Mouse (Mus musculus) heart, embryonic 13.5 days (tissue): Measurements from ENCODE around the gene Agbl4. TPM values are rescaled to one million over a fixed set of nuclear protein-coding genes. Genes with fewer than 3 reads are reported as not detected.

Source experiments
- ATAC-seq: fragments of 200-750 bp; cut with Nextera tagmentation; 2 replicates; pipeline ENCODE4 v1.8.0; 2017; ENCODE audit warnings: moderate TSS enrichment; ENCODE audit not compliant: insufficient number of reproducible peaks, low FRiP score, low TSS enrichment; ENCODE audit errors: extremely low read depth
- H3K27ac ChIP-seq: fragments of 300-500 bp; sonication (generic); replicated peaks from 2 replicates; pipeline ENCODE4 v1.5.1; 2015; ENCODE audit warnings: moderate library complexity, mild to moderate bottlenecking, inconsistent platforms
- H3K27me3 ChIP-seq: fragments of 300-500 bp; sonication (generic); replicated peaks from 2 replicates; pipeline ENCODE4 v1.6.1; 2015; ENCODE audit warnings: mild to moderate bottlenecking, inconsistent platforms
- H3K36me3 ChIP-seq: fragments of 300-500 bp; sonication (generic); 2 replicates; pipeline ENCODE4 v1.6.1; 2015; ENCODE audit warnings: mild to moderate bottlenecking, inconsistent platforms
- H3K4me1 ChIP-seq: fragments of 300-500 bp; sonication (generic); 2 replicates; pipeline ENCODE4 v1.6.1; 2015; ENCODE audit warnings: inconsistent platforms
- H3K4me2 ChIP-seq: fragments of 300-500 bp; sonication (generic); 2 replicates; pipeline ENCODE4 v1.6.1; 2015; ENCODE audit warnings: inconsistent platforms, mild to moderate bottlenecking, moderate library complexity
- H3K4me3 ChIP-seq: fragments of 300-500 bp; sonication (generic); 2 replicates; pipeline ENCODE4 v1.5.1; 2015; ENCODE audit warnings: moderate library complexity, mild to moderate bottlenecking, inconsistent platforms
- H3K9ac ChIP-seq: fragments of 300-500 bp; sonication (generic); 2 replicates; pipeline ENCODE4 v1.6.1; 2015; ENCODE audit warnings: inconsistent platforms, mild to moderate bottlenecking, moderate library complexity
- H3K9me3 ChIP-seq: fragments of 300-500 bp; sonication (generic); 2 replicates; pipeline ENCODE4 v1.6.1; 2016; ENCODE audit warnings: inconsistent platforms
- WGBS: fragments of 180-500 bp; shearing (Covaris S2); methylation state at CpG from one replicate; pipeline ENCODE4 v1.1.7; 2015; ENCODE audit warnings: mixed read lengths; 5-methylcytosine and 5-hydroxymethylcytosine counted together
- polyA plus RNA-seq: library from polyadenylated mRNA; unstranded; fragments of >200 nt; fragmentation: Nextera tagmentation; extraction: Ambion mirVana; gene quantifications from 2 replicates; pipeline ENCODE4 v1.2.1, GENCODE M21; 2015

Agbl4 gene
- polyA plus RNA-seq, 1 experiment from 2014 or later: 0.94 TPM

- no peak for ATAC-seq
- Histone ChIP-seq H3K4me1 (0 out of 2 replicates have a peak, but pooled peaks cover 3% of the 10 kb centered on the region), H3K4me3 (no peak overlapping the region), H3K27ac (no peak overlapping the region), H3K4me2 (no peak overlapping the region), H3K27me3 (no peaks in the 10 kb centered on the region), H3K9me3 (no peaks in the 10 kb centered on the region), H3K9ac (no peak overlapping the region), H3K36me3 (no peaks in the 10 kb centered on the region)
- WGBS: 77% methylated on average over 5 of the region's 5 CpGs
These were observed 1284.5 kb downstream of the Agbl4 start for GRCm38 (mm10) chr4:111681926-111682325.

GRCm38 (mm10) chr4:111682793-111683192, 1285.3 kb downstream of the Agbl4 start:
- Histone ChIP-seq H3K4me1 (peaks cover 8% of the 10 kb centered on the region; the same call in 1 of the 2 replicates), H3K9ac (no peak overlapping the region), H3K36me3 (no peaks in the 10 kb centered on the region), H3K4me2 (no peak overlapping the region), H3K27me3 (no peaks in the 10 kb centered on the region), H3K27ac (no peak overlapping the region), H3K9me3 (no peaks in the 10 kb centered on the region), H3K4me3 (no peak overlapping the region)
- no peak for ATAC-seq
- 69% methylated on average over 3 of the region's 3 CpGs for WGBS

- WGBS: 66% methylated on average over 5 of the region's 5 CpGs
- no peaks in the 10 kb centered on the region for H3K36me3 ChIP-seq
These were observed 1286.4 kb downstream of the Agbl4 start for GRCm38 (mm10) chr4:111683843-111684242.

GRCm38 (mm10) chr4:111685951-111686350, 1288.5 kb downstream of the Agbl4 start:
- Histone ChIP-seq H3K4me3 (no peak overlapping the region), H3K36me3 (no peaks in the 10 kb centered on the region), H3K4me2 (no peak overlapping the region), H3K9ac (no peak overlapping the region), H3K4me1 (peaks cover 13% of the 10 kb centered on the region), H3K9me3 (no peaks in the 10 kb centered on the region), H3K27me3 (no peaks in the 10 kb centered on the region), H3K27ac (no peak overlapping the region)
- 79% methylated on average over 2 of the region's 2 CpGs for WGBS
- ATAC-seq: no peak

More at GRCm38 (mm10) chr4:111683843-111684242, 1286.4 kb downstream of the Agbl4 start:
- Histone ChIP-seq H3K4me2 (no peak overlapping the region), H3K9me3 (no peaks in the 10 kb centered on the region), H3K27me3 (no peaks in the 10 kb centered on the region), H3K27ac (no peak overlapping the region), H3K4me1 (peaks cover 8% of the 10 kb centered on the region; the same call in 1 of the 2 replicates), H3K4me3 (no peak overlapping the region), H3K9ac (no peak overlapping the region)
- ATAC-seq: no peak

- Histone ChIP-seq H3K9ac (peak overlapping the region; percentile 65), H3K27me3 (no peaks in the 10 kb centered on the region), H3K4me1 (peaks cover 22% of the 10 kb centered on the region), H3K36me3 (no peaks in the 10 kb centered on the region), H3K9me3 (no peaks in the 10 kb centered on the region), H3K27ac (no peak overlapping the region), H3K4me2 (peak overlapping the region; percentile 69), H3K4me3 (peak overlapping the region; percentile 32)
- WGBS: 6% methylated on average over 9 of the region's 9 CpGs
- no peak for ATAC-seq
These were observed 1289.5 kb downstream of the Agbl4 start for GRCm38 (mm10) chr4:111686951-111687350.

- Histone ChIP-seq H3K36me3 (no peaks in the 10 kb centered on the region), H3K4me3 (peak overlapping the region; percentile 32), H3K4me1 (peaks cover 22% of the 10 kb centered on the region), H3K9me3 (no peaks in the 10 kb centered on the region), H3K4me2 (peak overlapping the region; percentile 69), H3K27me3 (no peaks in the 10 kb centered on the region), H3K9ac (peak overlapping the region; percentile 67), H3K27ac (no peak overlapping the region)
- ATAC-seq: no peak
- 13% methylated on average over 6 of the region's 6 CpGs for WGBS
These were observed 1290.2 kb downstream of the Agbl4 start for GRCm38 (mm10) chr4:111687613-111688012.

- no peak overlapping the region for H3K4me2 ChIP-seq
- H3K27ac ChIP-seq: peak overlapping the region; percentile 44
- H3K4me1 ChIP-seq: peaks cover 22% of the 10 kb centered on the region
- H3K36me3 ChIP-seq: no peaks in the 10 kb centered on the region
- H3K9me3 ChIP-seq: no peaks in the 10 kb centered on the region
- 46% methylated on average over 5 of the region's 5 CpGs for WGBS
- H3K4me3 ChIP-seq: no peak overlapping the region
- no peak overlapping the region for H3K9ac ChIP-seq
- no peak for ATAC-seq
- no peaks in the 10 kb centered on the region for H3K27me3 ChIP-seq
These were observed 1293.6 kb downstream of the Agbl4 start for GRCm38 (mm10) chr4:111691057-111691543.

- ATAC-seq: no peak
- H3K9ac ChIP-seq: no peak overlapping the region
- H3K27me3 ChIP-seq: no peaks in the 10 kb centered on the region
- H3K27ac ChIP-seq: no peak overlapping the region
- no peak overlapping the region for H3K4me2 ChIP-seq
- H3K36me3 ChIP-seq: no peaks in the 10 kb centered on the region
- no peak overlapping the region for H3K4me3 ChIP-seq
- 37% methylated on average over 1 of the region's 1 CpGs for WGBS
- H3K4me1 ChIP-seq: peaks cover 10% of the 10 kb centered on the region
- H3K9me3 ChIP-seq: no peaks in the 10 kb centered on the region
These were observed 1303.9 kb downstream of the Agbl4 start for GRCm38 (mm10) chr4:111701381-111701780.

GRCm38 (mm10) chr4:111704126-111704525, 1306.7 kb downstream of the Agbl4 start:
- Histone ChIP-seq H3K36me3 (no peaks in the 10 kb centered on the region), H3K9me3 (no peaks in the 10 kb centered on the region), H3K4me1 (peaks cover 10% of the 10 kb centered on the region), H3K27me3 (no peaks in the 10 kb centered on the region), H3K4me2 (no peak overlapping the region), H3K27ac (no peak overlapping the region), H3K9ac (no peak overlapping the region), H3K4me3 (no peak overlapping the region)
- ATAC-seq: no peak
- WGBS: 92% methylated on average over 2 of the region's 2 CpGs

- no peaks in the 10 kb centered on the region for H3K27me3 ChIP-seq
- H3K4me1 ChIP-seq: peaks cover 10% of the 10 kb centered on the region
- no peak overlapping the region for H3K27ac ChIP-seq
- no peak overlapping the region for H3K9ac ChIP-seq
- no peak for ATAC-seq
- H3K4me2 ChIP-seq: no peak overlapping the region
- H3K36me3 ChIP-seq: no peaks in the 10 kb centered on the region
- H3K9me3 ChIP-seq: no peaks in the 10 kb centered on the region
- WGBS: 69% methylated on average over 3 of the region's 3 CpGs
- no peak overlapping the region for H3K4me3 ChIP-seq
These were observed 1307.5 kb downstream of the Agbl4 start for GRCm38 (mm10) chr4:111704975-111705374.
